In the genomic region with DNA sequence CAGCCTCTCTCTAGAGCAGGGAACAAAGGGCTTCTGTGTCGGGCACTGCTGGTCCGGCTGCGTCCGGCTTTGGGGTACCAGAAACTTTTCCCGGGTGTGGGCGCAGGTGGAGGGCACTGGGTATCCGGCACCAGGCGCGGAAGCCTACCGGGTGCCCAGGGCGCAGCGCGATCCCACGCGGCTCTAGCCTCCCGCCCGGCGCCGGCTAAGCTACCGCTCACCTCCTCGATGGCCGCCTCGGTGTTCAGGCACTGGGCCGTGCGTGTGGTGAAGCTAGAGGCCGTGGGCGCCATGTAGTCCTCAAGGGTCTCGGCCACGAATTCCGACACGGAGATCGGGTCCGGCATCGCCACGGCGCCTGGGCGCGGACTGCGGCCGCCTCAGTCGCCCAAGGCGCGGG, we compare ENCODE assay signal across 8 mouse cellular contexts.
DNase-seq lines count a peak whose midpoint lies in the region; ATAC-seq lines count a peak whose summit lies in the region.
"Not testable (repeated sequence)": the region's sequence is repeated elsewhere in the genome, so short reads cannot be mapped to it uniquely, and the experiment has no call there.

No protein-coding gene starts in this region.

- H3K4me3 ChIP-seq in embryonic facial prominence, embryonic 15.5 days (replicated peaks) = peak overlapping the region; percentile 28
- H3K4me3 ChIP-seq in heart, embryonic 13.5 days = peak overlapping the region; percentile 41
- H3K4me3 ChIP-seq in intestine, embryonic 15.5 days (replicated peaks) = peak overlapping the region; percentile 43
- peak overlapping the region; percentile 29 for H3K4me3 ChIP-seq in limb, embryonic 11.5 days (ENCODE audit: low read depth, low read length)

- H3K9me3 ChIP-seq in embryonic facial prominence, embryonic 15.5 days (replicated peaks); heart, embryonic 13.5 days; intestine, embryonic 15.5 days; limb, embryonic 11.5 days (ENCODE audit: control insufficient read depth, low read length): not testable (repeated sequence)

- not testable (repeated sequence) for ATAC-seq in embryonic facial prominence, embryonic 15.5 days (ENCODE audit: insufficient number of reproducible peaks, low FRiP score, low TSS enrichment, low read depth); heart, embryonic 13.5 days (ENCODE audit: extremely low read depth, insufficient number of reproducible peaks, low FRiP score, low TSS enrichment); intestine, embryonic 15.5 days; limb, embryonic 11.5 days (ENCODE audit: insufficient number of reproducible peaks, low FRiP score, low TSS enrichment, low read depth)

- peak overlapping the region; percentile 34 for H3K4me2 ChIP-seq in embryonic facial prominence, embryonic 15.5 days (replicated peaks)
- peak overlapping the region; percentile 56 for H3K4me2 ChIP-seq in heart, embryonic 13.5 days
- peak overlapping the region; percentile 52 for H3K4me2 ChIP-seq in intestine, embryonic 15.5 days (replicated peaks)
- peak overlapping the region; percentile 10; the same call in 1 of the 2 replicates for H3K4me2 ChIP-seq in limb, embryonic 11.5 days (ENCODE audit: low read depth, severe bottlenecking)

- not testable (repeated sequence) for H3K4me1 ChIP-seq in embryonic facial prominence, embryonic 15.5 days; heart, embryonic 13.5 days; intestine, embryonic 15.5 days (replicated peaks); limb, embryonic 11.5 days (ENCODE audit: control insufficient read depth, insufficient read depth, low read length)

- H3K9ac ChIP-seq in embryonic facial prominence, embryonic 15.5 days; heart, embryonic 13.5 days: not testable (repeated sequence)
- H3K9ac ChIP-seq in intestine, embryonic 15.5 days = 0 out of 2 replicates have a peak overlapping the region, but pooled peaks have one; percentile 10
- 0 out of 2 replicates have a peak overlapping the region, but pooled peaks have one; percentile 5 for H3K9ac ChIP-seq in limb, embryonic 11.5 days (ENCODE audit: low read length)

- DNase-seq in adrenal gland, adult (ENCODE audit: inconsistent age in 2 of 2, low spot score in 1 of 2) = peak; percentile 13 to 71
- peak; percentile 22 for DNase-seq in limb, embryonic 11.5 days (ENCODE audit: low spot score)
- DNase-seq in lung, postnatal 4 days = peak; percentile 4 to 21
- DNase-seq in ovary, postnatal 14 days (ENCODE audit: low spot score) = peak; percentile 2
- DNase-seq in thymus, postnatal 4 days = peak; percentile 19

- not testable (repeated sequence) for H3K27me3 ChIP-seq in embryonic facial prominence, embryonic 15.5 days; heart, embryonic 13.5 days (replicated peaks); intestine, embryonic 15.5 days (replicated peaks); limb, embryonic 11.5 days (ENCODE audit: control insufficient read depth, insufficient read depth, low read length)

- 7% methylated on average over 40 of the region's 43 CpGs for WGBS in embryonic facial prominence, embryonic 15.5 days
- WGBS in heart, embryonic 13.5 days = 3% methylated on average over 36 of the region's 43 CpGs
- 5% methylated on average over 39 of the region's 43 CpGs for WGBS in intestine, embryonic 15.5 days
- 7% methylated on average over 21 of the region's 43 CpGs for WGBS in limb, embryonic 11.5 days

- not testable (repeated sequence) for H3K36me3 ChIP-seq in embryonic facial prominence, embryonic 15.5 days; heart, embryonic 13.5 days; intestine, embryonic 15.5 days; limb, embryonic 11.5 days (ENCODE audit: control insufficient read depth, insufficient read depth, low read length)

- not testable (repeated sequence) for H3K27ac ChIP-seq in embryonic facial prominence, embryonic 15.5 days (replicated peaks); heart, embryonic 13.5 days (replicated peaks); intestine, embryonic 15.5 days; limb, embryonic 11.5 days (replicated peaks; ENCODE audit: low read depth, low read length)
